Mouse (Mus musculus) telencephalon, adult 2 months (tissue): ENCODE data around the gene Rit1.
"Not testable (repeated sequence)": the region's sequence is repeated elsewhere in the genome, so short reads cannot be mapped to it uniquely, and the experiment has no call there.

Experiments used
- DNase-seq: peaks from one replicate; pipeline ENCODE4 v3.0.0-alpha.2; 2011; ENCODE audit warnings: low read depth, low spot score

The Rit1 gene

DNA sequence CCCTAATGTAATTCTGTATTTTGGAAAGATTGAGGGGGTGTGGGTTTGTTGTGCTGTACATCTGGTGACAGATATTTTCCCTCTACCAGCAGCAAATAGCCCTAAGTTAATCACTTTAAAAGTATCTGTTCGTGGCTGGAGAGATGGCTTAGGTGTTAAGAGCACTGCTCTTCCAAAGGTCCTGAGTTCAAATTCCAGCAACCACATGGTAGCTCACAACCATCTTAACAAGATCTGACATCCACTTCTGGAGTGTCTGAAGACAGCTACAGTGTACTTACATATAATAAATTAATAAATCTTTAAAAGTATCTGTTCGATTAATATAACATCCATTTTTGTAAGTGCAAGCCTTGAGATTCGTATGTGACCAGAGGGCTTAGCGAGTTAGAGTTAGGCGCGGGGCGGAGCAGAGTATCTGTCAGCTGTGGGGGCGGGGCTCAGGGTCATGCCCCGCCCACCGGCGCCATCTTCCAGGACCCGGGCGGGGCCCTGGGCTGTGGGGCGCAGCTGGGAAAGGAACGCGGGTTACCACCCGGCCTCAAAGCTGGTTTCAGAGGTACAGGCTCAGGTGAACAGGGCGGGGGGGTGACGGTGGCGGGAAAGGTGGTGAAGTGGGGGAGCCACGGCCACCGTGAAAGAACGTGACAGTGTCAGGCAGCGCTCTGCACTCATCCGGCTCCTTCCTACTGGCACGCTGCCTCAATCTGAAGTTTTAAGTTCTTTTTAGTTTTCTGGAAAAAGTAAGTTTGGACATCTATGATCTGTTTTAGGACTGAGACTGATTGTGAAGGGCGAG, at the start of gene Rit1:
Gene Rit1 (plus strand): TSS at position 440 of the 799 bp plus-strand sequence.
- DNase-seq = peak; percentile 43

GRCm38 (mm10) chr3:88677399-88677798, 39.2 kb upstream of the Rit1 start:
- peak; percentile 47 for DNase-seq

- no peak for DNase-seq
Measured at GRCm38 (mm10) chr3:88683814-88684213, 32.8 kb upstream of the Rit1 start.

- no peak for DNase-seq
Measured at GRCm38 (mm10) chr3:88684236-88684979, 32.2 kb upstream of the Rit1 start.

DNA sequence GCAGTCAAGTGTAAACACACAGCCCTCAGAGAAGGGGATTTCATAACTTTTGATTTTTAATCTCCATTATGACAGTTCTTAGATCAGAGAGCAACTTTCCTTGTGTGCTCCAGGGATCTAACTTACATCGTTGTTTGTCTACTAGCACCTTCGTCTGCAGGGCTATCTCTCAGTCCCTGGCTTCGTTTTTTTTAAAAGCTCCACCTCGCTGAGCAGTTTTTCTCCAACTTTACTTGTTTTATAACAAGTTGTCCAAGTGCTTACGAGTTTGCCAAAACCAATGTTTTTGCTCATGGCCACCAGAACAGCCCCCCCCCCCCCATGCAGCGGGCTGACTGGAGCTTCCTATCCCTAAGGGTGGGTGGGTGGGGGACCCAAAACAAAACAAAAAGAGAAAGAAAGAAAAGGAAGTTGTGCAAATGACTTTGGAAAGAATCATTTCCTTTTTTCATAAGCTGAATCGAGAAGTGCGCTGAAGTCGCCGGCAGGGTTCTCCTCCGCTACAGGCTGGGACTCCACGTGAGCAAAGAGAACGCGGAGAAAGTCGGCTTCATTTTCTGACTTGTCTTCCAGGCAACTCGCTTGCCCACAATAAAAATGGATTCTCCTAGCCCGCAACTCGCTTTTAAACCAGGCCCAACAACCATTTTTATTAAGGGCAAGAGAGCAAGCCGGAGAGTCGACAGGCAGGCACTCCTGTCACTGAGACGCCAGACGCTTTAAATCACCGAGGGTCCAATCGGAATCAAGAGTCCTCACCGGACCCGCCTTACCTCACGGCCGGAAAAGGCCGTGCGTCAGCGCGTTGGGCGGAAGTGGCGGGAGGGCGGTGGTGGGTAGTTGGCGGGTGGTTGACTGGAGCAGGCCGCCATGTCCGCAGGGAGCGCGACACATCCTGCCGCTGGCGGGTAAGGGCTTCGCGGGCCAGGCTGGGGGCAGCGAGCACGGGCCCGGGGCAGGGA, 31.4 kb upstream of the Rit1 start, which contains the start of gene Khdc4:
Gene Khdc4 (plus strand): TSS at position 824 of the 962 bp plus-strand sequence.
- peak; percentile 99 for DNase-seq

GRCm38 (mm10) chr3:88685958-88686451, 30.6 kb upstream of the Rit1 start:
- DNase-seq = peak; percentile 26

- no peak for DNase-seq
Measured at GRCm38 (mm10) chr3:88686734-88687611, 29.7 kb upstream of the Rit1 start.

- DNase-seq = no peak
Measured at GRCm38 (mm10) chr3:88689079-88689478, 27.6 kb upstream of the Rit1 start.

GRCm38 (mm10) chr3:88695545-88695944, 21.1 kb upstream of the Rit1 start:
- no peak for DNase-seq

DNA sequence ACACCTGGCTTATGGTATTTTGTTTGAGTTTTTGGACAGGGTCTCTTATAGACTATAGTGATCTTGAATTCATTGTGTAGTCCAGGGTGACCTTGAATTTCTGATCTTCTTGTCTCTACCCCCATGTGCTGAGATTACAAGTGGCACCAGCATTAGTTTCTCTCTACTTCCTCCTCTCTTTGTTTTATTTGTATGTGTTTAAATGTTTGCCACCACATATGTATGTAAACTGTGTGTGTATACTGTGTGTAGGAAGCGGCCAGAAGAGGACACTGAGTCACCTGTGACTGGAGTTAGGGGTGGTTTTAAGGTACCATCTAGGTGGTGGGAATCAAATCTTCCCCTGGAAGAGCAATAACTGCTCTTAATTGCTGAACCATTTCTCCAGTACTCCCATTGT, 18.6 kb upstream of the Rit1 start:
- no peak for DNase-seq

DNA sequence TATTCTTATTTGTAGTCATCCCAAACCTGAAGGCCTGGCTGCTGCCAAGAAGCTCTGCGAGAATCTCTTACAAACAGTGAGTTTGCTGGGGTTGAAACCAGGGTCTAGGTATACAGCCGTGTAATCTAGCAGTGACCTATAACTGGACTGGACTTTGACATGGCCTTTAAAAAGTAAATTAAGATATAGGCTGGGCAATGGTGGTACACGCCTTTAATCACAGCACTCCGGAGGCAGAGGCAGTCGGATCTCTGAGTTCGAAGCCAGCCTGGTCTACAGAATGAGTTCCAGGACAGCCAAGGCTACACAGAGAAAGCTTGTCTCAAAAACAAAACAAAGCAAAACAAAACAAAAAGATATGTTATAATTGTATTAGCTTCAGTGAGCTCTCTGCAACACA, 17.8 kb upstream of the Rit1 start:
- DNase-seq = no peak

- no peak for DNase-seq
Measured at GRCm38 (mm10) chr3:88700247-88700646, 16.4 kb upstream of the Rit1 start.

DNA sequence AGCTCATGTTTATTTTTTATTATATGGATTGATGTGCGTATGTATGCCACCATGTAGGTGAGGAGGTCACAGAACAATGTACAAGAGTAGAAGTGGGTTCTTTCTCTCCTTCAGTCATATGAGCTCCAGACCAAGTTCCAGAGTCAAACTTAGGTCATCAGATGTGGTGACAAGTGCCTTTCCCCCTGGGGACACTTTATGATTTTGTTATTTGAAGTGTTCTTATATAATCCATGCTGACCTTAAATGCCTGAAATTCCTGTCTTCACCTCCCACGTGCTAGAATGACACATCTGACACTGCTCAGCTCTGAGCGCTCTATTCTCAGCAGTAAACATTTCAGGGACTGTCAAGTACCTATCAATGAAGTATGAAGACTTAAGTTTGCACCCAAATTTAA, 15.4 kb upstream of the Rit1 start:
- DNase-seq = no peak

DNA sequence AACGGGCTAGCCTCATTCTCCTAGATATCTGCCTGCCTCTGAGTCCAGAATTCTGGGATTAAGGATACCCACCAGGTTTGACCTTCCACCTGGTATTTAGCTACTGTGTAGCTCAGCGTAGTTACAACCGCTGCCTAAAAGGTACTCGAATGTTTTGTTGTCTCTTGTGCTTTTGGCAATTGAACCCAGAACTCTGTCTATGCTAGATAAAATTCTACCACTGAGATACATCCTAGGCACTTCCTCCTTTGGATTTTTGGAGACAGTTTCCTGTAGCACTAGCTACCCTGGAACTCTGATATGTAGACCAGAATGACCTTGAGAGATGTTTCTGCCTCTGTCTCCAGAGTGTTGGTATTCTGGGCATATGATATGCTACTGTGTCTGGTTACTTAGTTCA, 2.9 kb upstream of the Rit1 start:
- no peak for DNase-seq

DNA sequence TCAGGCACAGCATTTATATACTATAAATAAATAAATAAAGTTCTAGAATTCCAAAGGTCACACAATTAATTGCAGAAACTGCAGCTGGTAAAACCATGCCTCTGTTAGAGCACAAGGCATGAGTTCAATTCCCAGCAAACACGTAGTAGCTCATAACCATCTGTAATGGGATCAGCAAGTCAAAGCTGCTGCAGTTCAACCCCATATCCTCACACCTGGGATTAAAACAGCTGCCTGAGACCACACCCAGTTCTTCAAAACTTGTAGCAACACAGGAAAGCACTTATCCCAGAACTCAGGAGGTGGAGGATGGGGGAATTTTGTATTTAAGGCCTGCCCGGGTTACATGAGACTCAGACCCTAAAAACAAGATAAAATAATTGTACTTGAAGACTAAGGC, 1.9 kb upstream of the Rit1 start:
- no peak for DNase-seq

DNA sequence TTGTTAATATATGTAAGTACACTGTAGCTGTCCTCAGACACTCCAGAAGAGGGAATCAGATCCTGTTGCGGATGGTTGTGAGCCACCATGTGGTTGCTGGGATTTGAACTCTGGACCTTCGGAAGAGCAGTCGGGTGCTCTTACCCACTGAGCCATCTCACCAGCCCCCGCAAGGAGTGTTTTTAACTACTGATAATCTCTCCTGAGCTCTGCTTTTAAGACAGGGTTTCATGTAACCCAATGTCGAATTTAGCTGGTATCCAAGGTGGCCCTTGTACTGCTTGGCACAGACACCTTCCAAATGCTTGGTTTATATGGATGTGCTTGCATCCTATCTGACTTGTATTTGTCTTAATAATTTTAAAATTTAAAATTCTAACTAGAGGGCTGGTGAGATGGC, 922 bp upstream of the Rit1 start:
- DNase-seq = not testable (repeated sequence)

DNA sequence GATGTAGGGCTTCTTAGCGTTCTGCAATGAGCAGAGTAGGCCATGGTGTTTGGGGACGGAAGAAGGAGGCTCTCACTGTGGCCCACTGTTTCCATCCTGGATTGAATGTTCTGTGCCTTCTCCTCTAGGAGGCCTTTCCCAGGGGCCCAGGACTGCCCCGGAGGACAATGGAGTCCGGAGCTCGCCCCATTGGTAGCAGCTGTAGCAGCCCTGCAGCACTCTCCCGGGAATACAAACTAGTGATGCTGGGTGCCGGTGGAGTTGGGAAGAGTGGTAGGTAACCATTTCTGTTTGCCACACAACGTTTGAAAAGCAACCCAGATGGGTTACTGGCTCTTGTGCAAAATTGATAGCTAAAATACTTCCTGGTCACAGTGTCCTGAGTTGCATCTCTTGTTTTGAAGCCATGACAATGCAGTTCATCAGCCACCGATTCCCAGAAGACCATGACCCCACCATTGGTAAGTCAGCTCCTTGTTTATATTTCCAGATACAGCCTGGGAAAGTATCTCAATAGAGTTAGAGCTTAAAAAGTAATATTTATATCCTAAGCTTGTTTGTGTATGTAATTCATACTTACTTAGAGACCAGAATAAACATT, 660 bp downstream of the Rit1 start:
- DNase-seq = no peak

GRCm38 (mm10) chr3:88717831-88718230, 1.2 kb downstream of the Rit1 start:
- DNase-seq = no peak

- no peak for DNase-seq
Measured at GRCm38 (mm10) chr3:88719098-88719497, 2.5 kb downstream of the Rit1 start.

- DNase-seq = no peak
Measured at GRCm38 (mm10) chr3:88736556-88736955, 19.9 kb downstream of the Rit1 start.
